Mouse (Mus musculus) embryonic fibroblast, embryonic 13.5 days (primary cell): ENCODE data around the gene Cds1.

ENCODE experiments used
- CTCF ChIP-seq: IDR thresholded peaks from 2 replicates; pipeline ENCODE4 v1.5.1; 2011; ENCODE audit warnings: mild to moderate bottlenecking, control low read depth, low read length, moderate library complexity, borderline replicate concordance; ENCODE audit not compliant: insufficient read depth
- POLR2A ChIP-seq: IDR thresholded peaks from 2 replicates; pipeline ENCODE4 v1.6.1; 2011; ENCODE audit warnings: low read depth, mild to moderate bottlenecking, control low read depth, low read length, moderate library complexity

- TF ChIP-seq CTCF (no peak), POLR2A (no peak)
Observed at GRCm38 (mm10) chr5:101862651-101863050, 97.7 kb downstream of the Cds1 start.
